Mouse (Mus musculus): Measurements from ENCODE around the gene Brf1.

DNA sequence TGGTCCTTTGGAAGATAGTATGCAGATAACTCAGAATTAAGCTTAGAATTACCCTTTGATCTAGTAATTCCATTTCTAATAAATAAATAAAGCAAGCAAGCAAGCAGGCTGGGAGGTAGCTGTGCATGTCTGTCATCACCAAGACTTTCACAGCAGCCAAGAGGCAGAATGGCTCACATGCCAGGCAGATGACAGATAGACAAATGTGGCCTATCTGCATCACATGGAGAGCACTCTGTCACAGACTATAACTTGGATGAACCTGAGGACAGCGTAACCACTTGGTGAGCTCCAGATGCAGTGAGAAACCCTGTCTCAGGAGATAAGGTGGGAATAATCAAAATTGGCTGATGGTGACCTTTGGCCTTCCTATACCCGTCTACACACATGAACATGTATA, 34.6 kb upstream of the Brf1 start:
- TF ChIP-seq CTCF (IDR thresholded peaks at IDR 0.05; ENCODE audit: low read depth, low read length) (no peak), POLR2A (IDR thresholded peaks at IDR 0.05; ENCODE audit: borderline replicate concordance, low read depth, low read length) (no peak)

Measured in bone marrow macrophage, adult 2 months (primary cell).